Mouse (Mus musculus) cerebellum, adult 11 months (tissue): ENCODE measurements at regions not wholly inside any gene's neighbourhood (a gene's known extent, or its start where the extent isn't known, plus 50 kb on each side); places are given as distances from the start of the nearest gene placed in this dataset.

Experiments used
- DNase-seq: peaks from one replicate; pipeline ENCODE4 v3.0.0; 2022

DNA sequence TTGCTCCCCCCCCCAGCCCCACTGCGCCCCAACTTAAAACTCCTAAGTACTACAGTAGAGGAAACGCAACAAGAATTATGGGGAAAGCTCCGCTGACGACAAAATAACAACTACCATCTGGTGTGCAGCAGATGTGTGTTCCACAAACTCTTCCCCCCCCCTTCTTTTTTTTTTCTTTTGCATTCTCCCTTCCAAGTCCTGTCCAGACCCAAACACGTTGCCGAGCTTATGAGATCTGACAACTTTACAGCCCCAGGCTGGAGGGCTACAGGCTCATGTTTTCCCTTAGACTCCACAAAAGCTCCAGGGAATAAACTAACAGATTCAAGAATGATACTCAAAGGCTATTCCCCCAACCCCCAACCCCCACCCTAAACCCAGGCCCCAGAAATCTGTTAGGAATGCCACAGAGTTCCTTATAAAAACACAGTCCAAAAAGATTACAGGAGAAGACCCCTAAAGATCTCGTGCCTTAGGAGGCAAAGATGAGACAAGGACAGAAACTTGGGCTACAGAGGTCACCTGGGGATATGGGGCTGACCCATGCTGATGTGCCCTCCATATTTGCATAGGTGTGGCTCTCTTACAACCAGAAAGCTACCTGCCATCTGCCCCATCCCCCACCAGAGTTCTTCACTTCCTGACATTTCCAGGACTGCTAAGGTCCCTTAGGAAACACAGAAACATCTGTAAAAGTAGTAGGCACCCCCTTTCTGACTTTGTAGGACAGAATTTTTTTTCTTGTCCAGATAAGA is 509.5 kb upstream of the Cited2 start:
- no peak for DNase-seq

DNA sequence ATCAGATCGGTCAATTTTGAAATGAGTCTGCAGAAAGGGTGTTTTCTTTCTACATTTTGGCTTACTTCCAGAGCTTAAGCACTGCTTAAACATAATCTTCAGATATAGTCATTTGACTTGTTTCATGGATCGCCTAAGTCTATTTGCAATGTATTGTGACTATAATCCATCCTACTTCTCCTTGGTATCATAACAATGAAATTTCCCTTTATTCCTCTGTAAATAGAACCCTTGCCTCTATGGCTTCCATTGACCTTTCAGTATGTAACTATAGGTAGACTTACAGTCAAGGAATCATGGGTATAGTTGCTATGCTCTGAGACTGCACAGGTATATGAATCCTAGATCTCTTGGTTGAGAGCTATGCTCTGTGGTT is 509.0 kb upstream of the Cited2 start:
- DNase-seq = no peak

DNA sequence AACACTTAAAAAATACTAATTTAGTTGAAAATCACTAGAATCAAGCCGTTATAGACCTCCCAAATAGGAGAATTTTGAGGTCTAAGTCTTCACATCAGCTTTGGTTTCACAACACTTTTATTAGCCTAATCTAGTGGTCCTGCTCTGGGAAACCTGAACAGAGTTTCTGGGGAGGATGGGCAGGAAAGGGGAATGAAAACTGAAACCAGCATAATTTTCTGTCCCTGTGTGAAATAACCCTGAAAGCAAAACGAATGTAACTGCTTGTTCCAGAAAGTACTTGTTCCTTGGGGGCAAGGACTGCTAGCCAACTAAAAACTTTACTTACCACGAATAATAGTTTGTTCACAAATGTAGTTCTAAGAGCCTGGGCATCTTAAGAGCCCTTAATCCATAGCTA is 508.0 kb upstream of the Cited2 start:
- DNase-seq = no peak

GRCm38 (mm10) chr10:17221495-17221894 is 501.5 kb upstream of the Cited2 start:
- DNase-seq = no peak

GRCm38 (mm10) chr10:17225727-17226126 is 497.3 kb upstream of the Cited2 start:
- DNase-seq = no peak

DNA sequence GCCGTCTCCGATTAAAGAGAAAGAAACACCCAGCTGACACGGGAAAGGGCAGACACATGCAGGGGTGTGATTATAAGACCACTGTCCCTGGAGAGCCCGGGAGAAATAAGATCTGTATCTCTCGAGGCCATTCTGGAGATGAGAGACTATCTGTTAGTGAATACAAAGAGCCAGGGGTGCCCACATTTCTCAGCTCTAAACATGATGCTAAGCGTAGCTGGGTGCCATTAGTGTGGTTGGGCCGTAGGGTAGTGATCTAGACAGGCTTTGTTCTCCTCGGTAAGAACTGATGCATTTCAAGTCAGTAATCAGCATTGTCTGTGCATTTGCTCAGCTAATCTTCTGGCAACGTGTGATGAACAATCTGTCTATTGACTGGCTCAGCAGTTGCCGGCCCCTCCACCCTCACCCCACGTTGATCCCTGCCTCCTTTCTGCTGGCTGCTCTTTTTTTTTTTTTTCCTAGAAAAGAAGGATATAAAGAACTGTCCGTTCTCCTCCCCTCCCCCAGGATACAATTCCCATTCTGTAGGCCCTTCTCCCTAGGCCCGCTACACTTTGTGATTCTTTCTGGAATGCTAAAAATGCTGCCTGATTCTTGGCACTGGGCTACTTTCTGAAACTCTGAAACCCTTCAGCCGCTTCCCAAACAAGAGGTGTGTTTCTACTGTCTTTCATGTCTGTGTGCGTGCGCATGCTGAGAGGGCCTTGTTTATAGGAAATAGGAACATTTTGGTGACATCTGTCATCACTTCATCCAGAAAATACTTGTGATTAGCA is 492.8 kb upstream of the Cited2 start:
- peak; percentile 24 for DNase-seq

DNA sequence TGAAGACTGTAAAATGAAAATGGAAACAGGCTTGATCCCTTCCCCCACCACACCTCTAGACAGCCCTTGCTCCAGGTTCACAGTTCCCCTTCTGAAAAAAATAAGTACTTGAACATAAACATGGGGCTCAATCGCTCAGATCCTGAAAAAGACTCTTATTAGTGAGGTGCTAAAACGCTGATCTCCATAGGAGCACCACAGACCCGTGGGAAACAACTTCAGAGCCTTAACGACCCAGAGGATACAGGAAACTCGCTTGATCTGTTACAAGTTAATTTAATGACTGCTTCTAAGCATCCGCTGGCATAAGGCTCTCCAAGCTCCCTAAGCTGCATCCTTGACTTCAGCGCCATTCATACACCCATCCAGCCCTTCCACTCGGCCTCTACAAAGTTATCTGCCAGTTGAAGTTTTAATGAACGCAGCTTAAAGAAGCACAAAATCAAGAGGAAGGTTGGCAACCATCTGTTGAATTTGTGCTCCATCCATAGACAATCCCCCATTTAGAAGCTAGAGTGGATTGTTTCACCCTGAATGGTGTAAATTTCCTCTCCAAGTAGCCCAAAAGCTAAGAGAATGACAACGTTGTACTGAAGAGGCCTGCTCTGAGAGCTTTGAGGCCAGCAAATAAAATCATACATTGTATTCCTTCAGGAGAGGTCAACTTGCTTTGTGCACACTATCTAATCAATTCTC is 486.9 kb upstream of the Cited2 start:
- no peak for DNase-seq

GRCm38 (mm10) chr10:17236761-17237160 is 486.3 kb upstream of the Cited2 start:
- DNase-seq = no peak

DNA sequence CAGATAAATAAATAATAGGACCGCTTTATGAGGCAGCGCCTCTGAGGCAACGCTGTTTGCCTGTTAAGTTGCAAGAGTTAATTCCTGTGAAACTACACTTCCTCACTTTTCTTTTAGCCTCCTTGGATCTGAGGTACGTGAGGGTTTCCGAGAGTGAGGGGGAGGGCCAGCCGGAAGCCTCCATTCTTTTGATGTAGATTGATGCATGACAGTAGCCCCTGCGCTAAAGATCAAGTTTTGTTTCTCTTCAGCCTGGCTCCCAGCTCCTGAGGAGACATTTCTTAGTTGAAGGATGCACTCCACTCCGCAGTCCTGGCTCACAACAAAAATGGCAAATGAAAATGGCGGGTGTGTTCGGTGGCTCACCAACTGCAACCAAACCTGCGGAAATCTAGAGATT is 485.6 kb upstream of the Cited2 start:
- DNase-seq = no peak

DNA sequence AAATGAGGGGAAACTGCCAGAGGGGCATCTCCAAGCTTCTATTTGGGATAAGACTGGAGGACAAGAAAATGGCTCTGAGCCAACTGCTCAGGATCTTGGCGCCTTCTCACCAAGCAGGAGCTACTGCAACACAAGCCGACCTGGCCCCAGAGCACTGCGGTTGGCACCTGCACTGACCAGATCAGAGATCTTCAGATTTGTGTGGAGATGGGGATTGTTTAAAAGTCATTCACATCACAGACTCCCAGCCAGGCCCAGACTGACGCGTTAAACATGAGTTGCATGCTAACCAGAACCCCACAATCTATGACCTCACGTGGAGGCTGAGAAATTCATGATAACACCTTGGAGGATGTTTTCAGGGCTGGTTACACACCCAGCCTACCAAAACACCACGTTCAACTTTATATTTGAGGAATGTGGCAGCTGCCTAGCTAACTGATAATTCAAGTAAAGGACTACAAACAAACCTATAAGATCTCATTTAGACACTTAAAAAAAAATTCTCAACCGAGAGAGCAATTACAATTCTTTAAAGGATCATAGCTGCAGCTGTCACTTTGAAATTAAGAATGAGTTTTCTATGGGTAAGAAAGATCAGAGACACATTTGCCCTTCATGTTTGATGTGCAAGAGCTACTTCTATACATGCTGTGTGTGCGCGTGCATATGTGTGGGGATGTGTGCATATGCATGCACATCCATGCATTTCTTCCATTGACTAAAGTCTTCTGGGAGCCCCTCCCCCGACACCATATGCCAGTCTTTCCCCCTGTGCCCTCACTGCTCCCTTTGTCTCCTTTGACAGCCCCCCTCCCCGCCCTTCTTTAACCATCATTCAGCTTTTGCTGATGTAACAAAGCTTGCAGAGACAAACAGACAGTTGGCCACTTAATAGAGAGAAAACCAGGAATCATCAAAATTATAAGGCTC is 484.8 kb upstream of the Cited2 start:
- DNase-seq = no peak

DNA sequence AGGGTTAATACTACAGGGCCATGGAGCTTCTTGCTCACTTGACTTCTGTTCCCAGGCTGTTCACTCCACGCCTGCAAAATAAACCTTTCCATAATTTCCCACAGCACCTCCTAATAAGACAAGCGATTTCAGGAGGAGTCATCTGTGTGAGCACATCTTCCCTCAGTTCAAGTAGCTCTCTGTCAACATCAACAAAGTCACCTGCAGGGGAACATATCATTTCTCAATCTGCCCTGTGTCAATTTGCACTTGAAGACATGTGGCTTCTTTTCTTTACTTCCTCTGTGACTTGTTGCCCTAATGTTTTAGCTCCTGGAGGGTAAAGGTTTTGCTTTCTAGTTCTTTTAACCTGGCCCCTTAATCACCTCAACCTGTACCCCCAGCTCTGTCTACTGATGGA is 474.7 kb upstream of the Cited2 start:
- no peak for DNase-seq

- DNase-seq = peak; percentile 19
These were observed 470.0 kb upstream of the Cited2 start for GRCm38 (mm10) chr10:17253040-17253439.

- DNase-seq = no peak
These were observed 462.9 kb upstream of the Cited2 start for GRCm38 (mm10) chr10:17260154-17260553.

DNA sequence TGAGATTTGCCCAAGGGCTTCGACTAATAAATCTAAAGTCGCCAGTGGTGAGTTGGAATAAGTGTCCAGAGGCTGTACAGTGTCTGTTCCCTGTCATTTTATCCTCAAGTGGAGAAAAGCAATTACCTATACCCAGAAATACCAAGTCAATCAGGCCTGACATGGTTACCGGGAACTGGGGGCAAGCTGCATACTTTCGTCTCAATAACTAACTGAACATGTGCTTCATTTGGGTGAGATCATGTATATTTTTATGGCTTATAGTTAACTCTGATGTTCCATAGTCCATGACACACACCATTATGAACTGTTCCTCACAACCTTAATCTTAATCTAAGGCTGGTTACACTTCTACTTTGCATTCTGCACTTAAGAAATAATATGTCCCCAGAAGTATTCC is 462.4 kb upstream of the Cited2 start:
- no peak for DNase-seq

GRCm38 (mm10) chr10:17261192-17261824 is 461.7 kb upstream of the Cited2 start:
- DNase-seq = no peak

GRCm38 (mm10) chr10:17261825-17262205 is 461.2 kb upstream of the Cited2 start:
- DNase-seq = no peak

DNA sequence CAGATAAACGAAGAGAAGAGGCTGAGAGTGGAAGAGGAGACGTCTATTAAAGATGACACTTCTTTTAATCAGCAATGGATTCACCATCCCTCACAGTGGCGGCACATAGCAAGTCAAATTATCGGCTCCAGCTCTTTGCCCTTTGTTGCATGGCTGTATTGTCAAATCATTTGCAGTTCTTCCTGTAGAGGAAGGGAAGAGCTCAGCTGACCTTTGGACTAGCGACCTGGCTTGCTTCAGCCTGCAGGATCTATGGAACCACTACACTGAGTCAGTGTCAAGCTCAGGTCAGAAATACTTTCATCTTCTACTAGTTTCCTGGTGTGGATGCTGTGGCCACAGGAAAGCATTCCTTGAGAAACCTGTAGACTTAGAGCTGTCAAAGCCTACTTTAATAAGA is 450.4 kb upstream of the Cited2 start:
- DNase-seq = no peak

GRCm38 (mm10) chr10:17273855-17274254 is 449.2 kb upstream of the Cited2 start:
- DNase-seq = no peak

DNA sequence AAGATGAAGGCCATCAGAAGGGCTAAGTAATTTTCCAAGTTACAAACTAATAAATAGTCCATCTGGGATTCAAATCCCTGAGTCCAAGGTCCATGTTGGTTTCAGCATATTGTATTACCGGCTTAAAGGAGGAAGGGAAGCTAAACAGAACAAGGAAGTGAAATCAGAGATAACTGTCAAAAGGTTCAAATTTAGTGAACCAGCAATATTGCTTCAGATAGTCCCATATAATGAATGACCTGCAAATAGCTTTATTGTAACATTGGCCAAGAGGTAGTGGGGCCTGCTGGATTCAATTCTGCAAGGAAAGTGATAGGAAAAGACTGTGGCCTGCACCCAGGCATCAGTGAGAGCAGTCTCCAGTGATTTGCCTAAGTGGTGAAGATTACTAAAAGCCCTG is 447.8 kb upstream of the Cited2 start:
- no peak for DNase-seq

DNA sequence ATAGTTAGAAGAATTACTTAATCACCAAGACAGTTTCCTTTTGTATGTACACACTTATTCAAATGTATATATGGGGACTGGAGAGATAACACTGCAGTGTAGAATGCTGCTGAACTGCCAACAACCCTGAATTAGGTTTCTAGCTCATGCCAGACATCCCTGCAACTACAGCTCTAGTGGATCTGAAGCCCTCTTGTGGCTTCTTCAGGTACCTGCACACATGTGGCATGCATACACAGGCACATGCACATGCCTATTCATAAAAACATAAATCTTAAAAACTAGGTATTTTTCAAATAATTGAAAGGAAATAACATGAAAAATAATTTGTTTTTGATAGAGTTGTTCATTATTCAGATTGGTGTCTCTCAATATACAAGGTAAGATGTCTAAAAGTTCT is 445.1 kb upstream of the Cited2 start:
- no peak for DNase-seq

DNA sequence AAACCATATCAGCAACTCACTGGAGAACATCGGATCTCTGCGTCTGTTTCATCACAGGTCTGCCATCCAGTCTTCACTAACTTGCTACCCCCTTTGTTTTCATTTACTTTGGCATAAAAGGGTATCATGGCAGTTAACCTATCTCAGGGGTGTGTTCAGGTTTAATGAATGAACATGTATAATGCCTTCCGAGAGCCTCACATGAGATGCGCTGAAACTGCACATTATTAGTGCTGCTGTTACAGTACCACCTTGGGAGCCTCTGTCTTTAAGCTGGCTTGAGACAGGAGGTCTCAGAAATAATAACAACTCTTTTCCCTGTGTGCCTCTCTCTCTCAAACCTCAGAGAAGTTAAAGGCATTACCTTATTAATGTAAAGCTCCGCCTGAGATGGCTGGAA is 438.2 kb upstream of the Cited2 start:
- DNase-seq = no peak

GRCm38 (mm10) chr10:17287141-17287540 is 435.9 kb upstream of the Cited2 start:
- no peak for DNase-seq
